Mouse (Mus musculus) ovary, postnatal 36 days (tissue): Measurements from ENCODE around the gene Btbd35f11.
"Not testable (repeated sequence)": the region's sequence is repeated elsewhere in the genome, so short reads cannot be mapped to it uniquely, and the experiment has no call there.

Experiments used
- DNase-seq: peaks from one replicate; pipeline ENCODE4 v3.0.0; 2022; ENCODE audit warnings: low spot score, mixed read lengths

Btbd35f11 gene

GRCm38 (mm10) chrX:3443590-3443989, at the start of gene Btbd35f11:
TSS of gene Btbd35f11 (minus strand) at chrX:3443690.
- not testable (repeated sequence) for DNase-seq

GRCm38 (mm10) chrX:3409946-3410345, 33.5 kb downstream of the Btbd35f11 start:
- peak; percentile 2 for DNase-seq
